Mouse (Mus musculus) spleen, adult 2 months (tissue): Measurements from ENCODE around the gene H2-D1. TPM values are rescaled to one million over a fixed set of nuclear protein-coding genes. Genes with fewer than 3 reads are reported as not detected.

Experiments used
- DNase-seq, 2 experiments: peaks; one replicate each; pipeline versions ENCODE4 v3.0.0 to v3.0.0-alpha.2; 2012 to 2021; ENCODE audit warnings: low spot score in 2 of 2, low read depth in 1 of 2
- H3K27ac ChIP-seq: fragments of 200-500 bp; 2 replicates; pipeline ENCODE4 v1.5.1; 2012; ENCODE audit warnings: low read length, inconsistent platforms; ENCODE audit not compliant: insufficient read depth
- H3K27me3 ChIP-seq: fragments of 200-500 bp; 2 replicates; pipeline ENCODE4 v1.6.1; 2012; ENCODE audit warnings: mild to moderate bottlenecking, moderate library complexity, low read length, inconsistent platforms; ENCODE audit not compliant: control insufficient read depth, insufficient read depth
- H3K36me3 ChIP-seq: fragments of 200-500 bp; 2 replicates; pipeline ENCODE4 v1.6.1; 2012; ENCODE audit warnings: mild to moderate bottlenecking, low read length, inconsistent platforms; ENCODE audit not compliant: control insufficient read depth, insufficient read depth
- H3K4me1 ChIP-seq: fragments of 200-500 bp; 2 replicates; pipeline ENCODE4 v1.6.1; 2011; ENCODE audit warnings: inconsistent platforms; ENCODE audit not compliant: control insufficient read depth, insufficient read depth, insufficient read length
- H3K4me3 ChIP-seq: fragments of 200-500 bp; 2 replicates; pipeline ENCODE4 v1.5.1; 2011; ENCODE audit warnings: mild to moderate bottlenecking, inconsistent platforms; ENCODE audit not compliant: insufficient read depth, insufficient read length; ENCODE audit errors: extremely low read depth
- CTCF ChIP-seq: fragments of 200-500 bp; IDR thresholded peaks from 2 replicates; pipeline ENCODE4 v1.5.1; 2011; ENCODE audit warnings: mild to moderate bottlenecking, inconsistent platforms; ENCODE audit not compliant: insufficient read depth, insufficient read length, insufficient replicate concordance; ENCODE audit errors: extremely low read depth
- POLR2A ChIP-seq: fragments of 200-500 bp; IDR thresholded peaks from 2 replicates; pipeline ENCODE4 v1.6.1; 2011; ENCODE audit warnings: low read depth, low read length, inconsistent platforms
- WGBS: fragments of 180-500 bp; shearing (Covaris S2); methylation state at CpG from one replicate; pipeline ENCODE4 v1.1.7; 2018; 5-methylcytosine and 5-hydroxymethylcytosine counted together
- polyA plus RNA-seq: library from polyadenylated mRNA; depleted of rRNA; stranded (reverse); fragments of >200 nt; gene quantifications from 2 replicates; pipeline ENCODE4 v1.2.3, GENCODE M21; 2012

H2-D1 gene
- polyA plus RNA-seq, 1 experiment: 1,148 TPM

GRCm38 (mm10) chr17:35258492-35259478 is 3.7 kb upstream of the H2-D1 start:
- Histone ChIP-seq H3K27me3 (no peaks in the 10 kb centered on the region), H3K4me3 (peak overlapping the region; percentile 18; the same call in 1 of the 2 replicates), H3K4me1 (peaks cover 16% of the 10 kb centered on the region; the same call in 1 of the 2 replicates), H3K36me3 (peaks cover 6% of the 10 kb centered on the region), H3K27ac (peak overlapping the region; percentile 98)
- 27% methylated on average over 14 of the region's 14 CpGs for WGBS
- peak; percentile 19; the same call in 1 of the 2 replicates for TF ChIP-seq POLR2A
- peak; percentile 8; the same call in 1 of the 2 replicates for TF ChIP-seq CTCF
- DNase-seq: peak; percentile 90 to 94

- DNase-seq: no peak
- no peak overlapping the region for H3K4me3 ChIP-seq
- TF ChIP-seq POLR2A: no peak
- TF ChIP-seq CTCF: no peak
- WGBS: 87% methylated on average over 4 of the region's 4 CpGs
- H3K4me1 ChIP-seq: peaks cover 16% of the 10 kb centered on the region; the same call in 1 of the 2 replicates
- peak overlapping the region; percentile 98 for H3K27ac ChIP-seq
- H3K27me3 ChIP-seq: no peaks in the 10 kb centered on the region
- peaks cover 9% of the 10 kb centered on the region for H3K36me3 ChIP-seq
Observed at GRCm38 (mm10) chr17:35259621-35260020, 2.9 kb upstream of the H2-D1 start.

GRCm38 (mm10) chr17:35261651-35262050 is 879 bp upstream of the H2-D1 start:
- Histone ChIP-seq H3K36me3 (peaks cover 21% of the 10 kb centered on the region), H3K4me3 (no peak overlapping the region), H3K27ac (peak overlapping the region; percentile 97), H3K27me3 (no peaks in the 10 kb centered on the region), H3K4me1 (peaks cover 23% of the 10 kb centered on the region; the same call in 1 of the 2 replicates)
- 94% methylated on average over 13 of the region's 13 CpGs for WGBS
- TF ChIP-seq CTCF (no peak), POLR2A (no peak)
- DNase-seq: no peak

GRCm38 (mm10) chr17:35263523-35263883 is 973 bp downstream of the H2-D1 start:
- Histone ChIP-seq H3K27ac (peak overlapping the region; percentile 97), H3K4me3 (peak overlapping the region; percentile 67), H3K27me3 (no peaks in the 10 kb centered on the region), H3K4me1 (peaks cover 23% of the 10 kb centered on the region; the same call in 1 of the 2 replicates), H3K36me3 (peaks cover 28% of the 10 kb centered on the region)
- DNase-seq: no peak
- TF ChIP-seq CTCF (no peak), POLR2A (no peak)
- under 1% methylated on average over 31 of the region's 31 CpGs for WGBS

- WGBS: 76% methylated on average over 1 of the region's 1 CpGs
- Histone ChIP-seq H3K4me3 (no peak overlapping the region), H3K27me3 (no peaks in the 10 kb centered on the region), H3K36me3 (peaks cover 28% of the 10 kb centered on the region), H3K4me1 (peaks cover 7% of the 10 kb centered on the region; the same call in 1 of the 2 replicates), H3K27ac (no peak overlapping the region)
- TF ChIP-seq CTCF (no peak), POLR2A (no peak)
- no peak for DNase-seq
Observed at GRCm38 (mm10) chr17:35267399-35268086, 5.0 kb downstream of the H2-D1 start.

- Histone ChIP-seq H3K4me3 (no peak overlapping the region), H3K27me3 (no peaks in the 10 kb centered on the region), H3K36me3 (peaks cover 19% of the 10 kb centered on the region), H3K4me1 (peaks cover 9% of the 10 kb centered on the region; the same call in 1 of the 2 replicates), H3K27ac (no peak overlapping the region)
- peak in 1 of 2 experiments; percentile 59 for DNase-seq
- TF ChIP-seq CTCF (no peak), POLR2A (no peak)
- WGBS: 52% methylated on average over 3 of the region's 3 CpGs
Observed at GRCm38 (mm10) chr17:35269653-35270347, 7.3 kb downstream of the H2-D1 start.
